Mouse (Mus musculus): ENCODE measurements around the gene Gm6465.
"Not testable (repeated sequence)": the region's sequence is repeated elsewhere in the genome, so short reads cannot be mapped to it uniquely, and the experiment has no call there.

The Gm6465 gene

DNA sequence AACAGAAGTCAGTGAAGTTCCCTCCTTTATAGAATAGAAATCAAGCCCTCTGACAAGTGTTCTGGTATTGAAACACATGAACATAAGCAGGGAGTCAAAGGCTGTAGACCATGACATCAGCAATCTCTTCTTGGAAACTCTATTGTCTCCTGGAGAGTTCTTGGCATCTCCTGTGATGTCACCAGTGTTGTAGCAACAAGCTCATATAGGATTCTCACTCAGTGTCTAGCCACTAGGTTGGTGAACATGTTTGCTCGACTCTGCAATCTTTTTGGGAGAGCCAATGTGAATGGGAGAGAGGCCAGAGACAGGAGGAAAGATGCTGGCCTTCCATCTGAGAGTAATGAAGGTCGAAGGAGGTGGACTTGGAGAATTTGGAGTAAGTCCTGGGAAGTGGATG lies at the start of gene Gm6465:
Gene Gm6465 (plus strand): TSS at position 301 of the 400 bp plus-strand sequence.
- DNase-seq (ENCODE audit: low read depth, low spot score), result not testable (repeated sequence)

DNA sequence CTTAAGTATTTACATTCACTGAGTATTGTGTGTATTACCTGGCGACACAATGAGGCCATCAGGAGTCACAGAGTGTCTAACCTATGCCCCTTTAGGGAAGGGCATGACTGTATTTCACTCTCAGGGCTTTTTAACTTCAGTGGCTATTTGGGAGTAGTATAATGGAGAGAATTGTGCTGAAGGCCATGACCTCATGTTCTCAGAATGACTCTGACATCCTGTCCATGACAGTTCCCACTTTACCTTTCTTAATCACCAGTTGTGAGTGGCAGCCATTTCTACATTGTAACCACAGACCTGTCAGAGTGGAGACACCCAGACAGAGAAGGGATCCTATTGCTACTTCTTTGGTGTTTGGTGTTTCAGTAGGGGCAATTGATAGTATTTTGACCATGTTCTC lies 485 bp downstream of the Gm6465 start:
- DNase-seq (ENCODE audit: low read depth, low spot score), result not testable (repeated sequence)

DNA sequence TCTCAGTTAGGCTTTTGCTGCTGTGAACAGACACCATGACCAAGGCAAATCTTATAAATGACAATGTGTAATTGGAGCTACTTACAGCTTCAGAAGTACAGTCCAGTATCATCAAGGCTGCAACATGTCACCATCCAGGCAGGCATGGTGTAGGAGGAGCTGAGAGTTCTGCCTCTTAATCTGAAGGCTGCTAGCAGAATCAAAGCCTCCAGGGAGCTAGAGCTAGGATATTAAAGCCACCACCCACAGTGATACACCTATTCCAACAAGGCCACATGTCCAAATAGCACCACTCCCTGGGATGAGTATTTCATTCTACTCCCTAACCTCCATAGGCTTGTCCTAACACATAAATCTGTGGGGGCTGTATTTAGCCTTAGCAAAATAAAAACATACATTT lies 12.6 kb downstream of the Gm6465 start:
- not testable (repeated sequence) for DNase-seq (ENCODE audit: low read depth, low spot score)

All from ES-CJ7 (cell line).